Mouse (Mus musculus): ENCODE measurements around the gene Slk. TPM values are rescaled to one million over a fixed set of nuclear protein-coding genes. Genes with fewer than 3 reads are reported as not detected.
"Not testable (repeated sequence)": the region's sequence is repeated elsewhere in the genome, so short reads cannot be mapped to it uniquely, and the experiment has no call there.

Gene Slk
- polyA plus RNA-seq, 1 experiment from 2014 or later: 5.1 TPM

- no peak for DNase-seq (ENCODE audit: low spot score)
- Histone ChIP-seq H3K27me3 (ENCODE audit: insufficient read depth, poor library complexity, severe bottlenecking) (no peaks in the 10 kb centered on the region), H3K27ac (no peak overlapping the region), H3K4me1 (replicated peaks) (no peaks in the 10 kb centered on the region), H3K9me3 (no peaks in the 10 kb centered on the region), H3K36me3 (no peaks in the 10 kb centered on the region), H3K4me3 (no peak overlapping the region)
- WGBS: 89% methylated on average over 9 of the region's 9 CpGs
These were observed 30.3 kb upstream of the Slk start for GRCm38 (mm10) chr19:47549174-47549573.

- DNase-seq (ENCODE audit: low spot score): no peak
- WGBS: 90% methylated on average over 4 of the region's 4 CpGs
- H3K4me1 ChIP-seq (replicated peaks): no peaks in the 10 kb centered on the region
- no peaks in the 10 kb centered on the region for H3K9me3 ChIP-seq
- H3K27ac ChIP-seq: no peak overlapping the region
- no peaks in the 10 kb centered on the region for H3K36me3 ChIP-seq
- H3K27me3 ChIP-seq (ENCODE audit: insufficient read depth, poor library complexity, severe bottlenecking): no peaks in the 10 kb centered on the region
- no peak overlapping the region for H3K4me3 ChIP-seq
These were observed 29.9 kb upstream of the Slk start for GRCm38 (mm10) chr19:47549584-47549983.

DNA sequence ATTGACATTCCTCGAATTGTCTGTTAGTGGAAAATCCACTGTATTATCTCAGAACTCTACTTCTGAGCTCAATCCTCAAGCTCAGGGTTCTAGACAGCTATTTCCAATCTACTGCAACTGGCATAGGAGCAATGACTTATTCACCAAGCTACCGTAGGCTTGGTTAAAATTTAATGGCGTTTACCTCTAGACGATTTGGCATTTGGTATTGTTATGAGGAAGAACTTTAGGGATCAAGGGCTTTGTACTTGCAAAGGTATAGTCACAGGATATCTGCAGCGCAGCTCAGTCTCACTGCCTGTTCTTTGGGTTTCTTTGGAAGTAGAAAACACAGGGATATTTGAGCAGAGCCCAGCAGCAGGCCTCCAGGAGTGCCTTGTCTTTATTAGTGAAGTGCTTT is 20.3 kb upstream of the Slk start:
- no peak for DNase-seq (ENCODE audit: low spot score)
- Histone ChIP-seq H3K27me3 (ENCODE audit: insufficient read depth, poor library complexity, severe bottlenecking) (no peaks in the 10 kb centered on the region), H3K4me3 (no peak overlapping the region), H3K27ac (no peak overlapping the region), H3K9me3 (no peaks in the 10 kb centered on the region), H3K4me1 (replicated peaks) (no peaks in the 10 kb centered on the region), H3K36me3 (no peaks in the 10 kb centered on the region)
- 81% methylated on average over 5 of the region's 5 CpGs for WGBS

GRCm38 (mm10) chr19:47559751-47560512 is 19.5 kb upstream of the Slk start:
- Histone ChIP-seq H3K9me3 (no peaks in the 10 kb centered on the region), H3K27me3 (ENCODE audit: insufficient read depth, poor library complexity, severe bottlenecking) (no peaks in the 10 kb centered on the region), H3K27ac (no peak overlapping the region), H3K36me3 (no peaks in the 10 kb centered on the region), H3K4me1 (replicated peaks) (no peaks in the 10 kb centered on the region), H3K4me3 (no peak overlapping the region)
- no peak for DNase-seq (ENCODE audit: low spot score)
- 78% methylated on average over 14 of the region's 14 CpGs for WGBS

GRCm38 (mm10) chr19:47560544-47561161 is 18.8 kb upstream of the Slk start:
- Histone ChIP-seq H3K4me3 (no peak overlapping the region), H3K36me3 (no peaks in the 10 kb centered on the region), H3K4me1 (replicated peaks) (no peaks in the 10 kb centered on the region), H3K27me3 (ENCODE audit: insufficient read depth, poor library complexity, severe bottlenecking) (no peaks in the 10 kb centered on the region), H3K9me3 (no peaks in the 10 kb centered on the region), H3K27ac (no peak overlapping the region)
- 88% methylated on average over 12 of the region's 12 CpGs for WGBS
- no peak for DNase-seq (ENCODE audit: low spot score)

GRCm38 (mm10) chr19:47561996-47562441 is 17.5 kb upstream of the Slk start:
- H3K4me3 ChIP-seq: no peak overlapping the region
- no peaks in the 10 kb centered on the region for H3K36me3 ChIP-seq
- 72% methylated on average over 5 of the region's 5 CpGs for WGBS
- H3K27me3 ChIP-seq (ENCODE audit: insufficient read depth, poor library complexity, severe bottlenecking): no peaks in the 10 kb centered on the region
- H3K27ac ChIP-seq: no peak overlapping the region
- no peak for DNase-seq (ENCODE audit: low spot score)
- H3K4me1 ChIP-seq (replicated peaks): no peaks in the 10 kb centered on the region
- H3K9me3 ChIP-seq: no peaks in the 10 kb centered on the region

- no peak overlapping the region for H3K27ac ChIP-seq
- H3K36me3 ChIP-seq: no peaks in the 10 kb centered on the region
- no peaks in the 10 kb centered on the region for H3K9me3 ChIP-seq
- no peak for DNase-seq (ENCODE audit: low spot score)
- H3K4me3 ChIP-seq: no peak overlapping the region
- no peaks in the 10 kb centered on the region for H3K4me1 ChIP-seq (replicated peaks)
- H3K27me3 ChIP-seq (ENCODE audit: insufficient read depth, poor library complexity, severe bottlenecking): no peaks in the 10 kb centered on the region
- WGBS: 86% methylated on average over 13 of the region's 13 CpGs
These were observed 15.8 kb upstream of the Slk start for GRCm38 (mm10) chr19:47563715-47564114.

DNA sequence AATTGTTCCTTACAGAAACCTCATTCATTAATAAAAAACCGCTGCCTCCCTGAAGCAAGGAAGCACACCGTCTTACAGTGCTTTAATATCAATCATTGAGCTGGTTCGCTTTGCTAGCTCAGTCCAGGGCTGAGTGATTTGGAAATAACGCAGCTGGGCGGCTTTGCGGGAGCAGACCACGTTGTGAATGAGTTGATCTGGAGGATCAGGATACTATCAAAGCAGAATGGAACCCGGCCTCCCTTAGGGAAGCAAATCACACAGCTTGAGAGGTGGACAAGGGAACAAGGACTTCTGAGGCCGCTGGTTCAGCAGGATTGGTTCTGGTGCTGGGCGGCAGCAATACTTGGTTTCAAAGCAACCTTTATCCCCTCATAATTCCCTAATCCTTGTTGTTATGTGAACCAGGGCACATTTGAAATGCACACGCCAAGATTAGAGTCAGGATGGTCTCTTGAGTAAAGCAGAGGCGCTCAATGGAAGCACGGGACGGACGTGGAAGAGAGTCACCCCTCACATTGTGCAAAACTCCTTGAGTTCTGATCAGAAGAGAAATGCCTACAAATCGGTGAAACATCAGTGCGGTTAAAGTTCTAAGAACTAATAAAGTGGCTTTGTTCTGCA is 14.3 kb upstream of the Slk start:
- 64% methylated on average over 17 of the region's 17 CpGs for WGBS
- Histone ChIP-seq H3K27ac (no peak overlapping the region), H3K4me3 (no peak overlapping the region), H3K4me1 (replicated peaks) (no peaks in the 10 kb centered on the region), H3K27me3 (ENCODE audit: insufficient read depth, poor library complexity, severe bottlenecking) (no peaks in the 10 kb centered on the region), H3K9me3 (no peaks in the 10 kb centered on the region), H3K36me3 (no peaks in the 10 kb centered on the region)
- no peak for DNase-seq (ENCODE audit: low spot score)

- DNase-seq (ENCODE audit: low spot score): no peak
- 82% methylated on average over 8 of the region's 8 CpGs for WGBS
These were observed 13.5 kb upstream of the Slk start for GRCm38 (mm10) chr19:47565994-47566393.

GRCm38 (mm10) chr19:47570042-47570441 is 9.4 kb upstream of the Slk start:
- H3K4me3 ChIP-seq: no peak overlapping the region
- H3K9me3 ChIP-seq: no peaks in the 10 kb centered on the region
- no peak for DNase-seq (ENCODE audit: low spot score)
- no peak overlapping the region for H3K27ac ChIP-seq
- H3K36me3 ChIP-seq: no peaks in the 10 kb centered on the region
- H3K27me3 ChIP-seq (ENCODE audit: insufficient read depth, poor library complexity, severe bottlenecking): no peaks in the 10 kb centered on the region
- 89% methylated on average over 5 of the region's 5 CpGs for WGBS
- H3K4me1 ChIP-seq (replicated peaks): no peaks in the 10 kb centered on the region

More at GRCm38 (mm10) chr19:47565994-47566393, 13.5 kb upstream of the Slk start:
- Histone ChIP-seq H3K9me3 (no peaks in the 10 kb centered on the region), H3K27me3 (ENCODE audit: insufficient read depth, poor library complexity, severe bottlenecking) (no peaks in the 10 kb centered on the region), H3K4me1 (replicated peaks) (no peaks in the 10 kb centered on the region), H3K4me3 (no peak overlapping the region), H3K36me3 (no peaks in the 10 kb centered on the region), H3K27ac (no peak overlapping the region)

GRCm38 (mm10) chr19:47571981-47572380 is 7.5 kb upstream of the Slk start:
- not testable (repeated sequence) for H3K4me1 ChIP-seq (replicated peaks); H3K36me3 ChIP-seq; H3K4me3 ChIP-seq; H3K9me3 ChIP-seq; H3K27ac ChIP-seq; H3K27me3 ChIP-seq (ENCODE audit: insufficient read depth, poor library complexity, severe bottlenecking); DNase-seq (ENCODE audit: low spot score)
- 70% methylated on average over 4 of the region's 4 CpGs for WGBS

DNA sequence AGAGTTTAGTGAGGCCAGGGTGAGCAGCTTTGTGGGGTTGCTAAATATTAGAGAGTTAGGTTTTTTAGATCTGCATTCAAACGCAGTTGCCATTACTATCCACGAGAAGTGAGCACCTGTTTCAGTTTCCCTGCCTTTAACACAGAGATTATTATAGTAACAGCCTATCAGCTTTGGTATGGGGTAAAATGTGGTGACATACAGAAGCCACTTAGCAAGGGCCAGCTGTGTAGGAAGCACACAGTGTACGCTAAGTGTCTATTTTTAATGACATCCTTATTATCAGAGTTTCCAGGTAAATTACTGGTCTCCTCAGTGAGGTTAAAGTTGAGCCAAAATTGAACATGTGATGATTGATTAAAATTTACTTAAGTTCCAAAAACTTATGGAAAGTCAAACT is 5.8 kb upstream of the Slk start:
- Histone ChIP-seq H3K27ac (no peak overlapping the region), H3K4me1 (replicated peaks) (peaks cover 5% of the 10 kb centered on the region), H3K27me3 (ENCODE audit: insufficient read depth, poor library complexity, severe bottlenecking) (peaks cover 3% of the 10 kb centered on the region; the same call in 1 of the 2 replicates), H3K9me3 (no peaks in the 10 kb centered on the region), H3K36me3 (no peaks in the 10 kb centered on the region), H3K4me3 (no peak overlapping the region)
- DNase-seq (ENCODE audit: low spot score): no peak
- 83% methylated on average over 3 of the region's 3 CpGs for WGBS

GRCm38 (mm10) chr19:47578581-47579224 is 775 bp upstream of the Slk start:
- no peaks in the 10 kb centered on the region for H3K9me3 ChIP-seq
- no peaks in the 10 kb centered on the region for H3K36me3 ChIP-seq
- WGBS: 13% methylated on average over 13 of the region's 13 CpGs
- DNase-seq (ENCODE audit: low spot score): no peak
- peak overlapping the region; percentile 78 for H3K4me3 ChIP-seq
- peak overlapping the region; percentile 97 for H3K27ac ChIP-seq
- peaks cover 25% of the 10 kb centered on the region for H3K4me1 ChIP-seq (replicated peaks)
- peaks cover 3% of the 10 kb centered on the region; the same call in 1 of the 2 replicates for H3K27me3 ChIP-seq (ENCODE audit: insufficient read depth, poor library complexity, severe bottlenecking)
